Mouse (Mus musculus) myocyte (in vitro differentiated cells): ENCODE results near the gene Golim4.

Experiments used
- POLR2A ChIP-seq: IDR thresholded peaks from one replicate; pipeline ENCODE4 v1.6.1; 2011; ENCODE audit warnings: low read depth, mild to moderate bottlenecking, control low read depth, moderate library complexity; ENCODE audit not compliant: insufficient read length
- TCF12 ChIP-seq: IDR thresholded peaks from one replicate; pipeline ENCODE4 v1.6.1; 2011; ENCODE audit warnings: mild to moderate bottlenecking, control low read depth; ENCODE audit not compliant: poor library complexity, insufficient read depth, severe bottlenecking

GRCm38 (mm10) chr3:75864203-75864602 lies 92.5 kb downstream of the Golim4 start:
- no peak for TF ChIP-seq POLR2A
- TF ChIP-seq TCF12 = no peak
